Mouse (Mus musculus) 3T3-L1 (cell line): ENCODE measurements around the gene A930002H24Rik.

Experiments
- DNase-seq: peaks from one replicate; pipeline ENCODE4 v3.0.0-alpha.2; 2015; ENCODE audit warnings: low read depth, low spot score

A930002H24Rik gene

GRCm38 (mm10) chr17:63836223-63836622 lies 27.4 kb downstream of the A930002H24Rik start:
- DNase-seq: no peak

- DNase-seq: no peak
These were observed 32.0 kb downstream of the A930002H24Rik start for GRCm38 (mm10) chr17:63831550-63831949.

- no peak for DNase-seq
These were observed 34.8 kb downstream of the A930002H24Rik start for GRCm38 (mm10) chr17:63828561-63829332.

DNA sequence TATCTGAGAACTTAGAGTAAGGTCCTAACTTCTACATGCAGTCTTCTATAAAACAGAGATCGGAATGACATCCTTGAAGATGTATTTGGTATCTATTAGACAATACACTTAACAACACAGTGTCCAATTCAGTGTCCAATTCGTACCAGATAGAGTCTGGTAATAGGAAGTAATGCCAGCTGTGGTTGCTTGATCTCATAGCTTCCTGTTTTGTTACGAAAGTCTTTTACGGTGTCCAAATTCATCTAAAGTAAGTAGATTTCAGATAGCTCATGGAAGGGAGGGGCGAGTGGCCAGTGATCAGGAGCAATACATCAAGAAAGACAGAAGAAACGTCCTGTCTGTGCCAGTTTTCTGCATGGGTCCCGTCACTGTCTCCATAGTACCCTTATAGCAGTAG lies 36.8 kb downstream of the A930002H24Rik start:
- no peak for DNase-seq

GRCm38 (mm10) chr17:63826196-63826595 lies 37.4 kb downstream of the A930002H24Rik start:
- no peak for DNase-seq

GRCm38 (mm10) chr17:63824141-63824540 lies 39.5 kb downstream of the A930002H24Rik start:
- no peak for DNase-seq

- DNase-seq: no peak
These were observed 45.1 kb downstream of the A930002H24Rik start for GRCm38 (mm10) chr17:63818444-63819027.

DNA sequence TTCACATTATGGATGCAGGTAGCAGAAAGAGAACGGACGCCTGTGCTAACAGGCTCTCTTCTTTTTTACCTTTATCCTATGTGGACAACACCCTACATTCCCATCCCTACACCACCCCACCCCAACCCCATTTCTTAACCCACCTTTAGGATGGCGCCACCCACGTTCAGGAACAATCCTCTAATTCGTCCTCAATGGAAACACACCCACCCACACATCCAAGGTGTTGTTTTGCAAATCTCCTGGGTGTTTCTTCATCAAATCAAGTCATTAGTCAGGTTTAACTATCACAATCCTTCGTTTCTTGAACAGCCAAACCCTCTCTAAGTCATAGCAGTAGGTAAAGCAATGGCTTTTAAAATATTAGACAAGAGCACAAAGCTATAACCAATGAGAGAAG lies 50.0 kb downstream of the A930002H24Rik start:
- no peak for DNase-seq
